Mouse (Mus musculus) large intestine, adult 2 months (tissue): ENCODE data around the gene H2al1i. TPM values are rescaled to one million over a fixed set of nuclear protein-coding genes. Genes with fewer than 3 reads are reported as not detected.
"Not testable (repeated sequence)": the region's sequence is repeated elsewhere in the genome, so short reads cannot be mapped to it uniquely, and the experiment has no call there.

Experiments used
- DNase-seq: peaks from one replicate; pipeline ENCODE4 v3.0.0-alpha.2; 2012; ENCODE audit warnings: low read depth, low spot score
- WGBS: fragments of 180-500 bp; shearing (Covaris S2); methylation state at CpG from one replicate; pipeline ENCODE4 v1.1.7; 2018; 5-methylcytosine and 5-hydroxymethylcytosine counted together
- polyA plus RNA-seq: library from polyadenylated mRNA; depleted of rRNA; stranded (reverse); fragments of >200 nt; gene quantifications from 2 replicates; pipeline ENCODE4 v1.2.3, GENCODE M21; 2012; rRNA removed

H2al1i gene
- polyA plus RNA-seq, result not detected in 2 replicates

DNA sequence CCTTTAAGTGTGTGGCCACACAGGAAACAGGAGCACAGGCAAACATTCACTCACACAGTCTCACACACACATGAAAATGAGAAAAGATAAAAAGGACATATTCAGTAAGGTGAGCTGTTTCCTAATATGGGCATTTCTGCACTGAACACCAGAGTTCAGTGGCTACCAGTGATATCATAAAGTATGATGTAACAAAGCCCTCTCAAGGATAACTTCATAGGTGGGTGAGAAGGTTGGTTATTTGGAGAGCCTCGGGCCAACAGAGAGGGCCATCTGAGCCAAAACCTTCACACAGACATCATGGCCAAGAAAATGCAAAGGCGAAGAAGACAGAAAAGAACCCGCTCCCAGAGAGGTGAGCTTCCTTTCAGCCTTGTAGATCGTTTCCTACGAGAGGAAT is at the start of gene H2al1i:
Gene H2al1i, plus strand, starts transcription at position 301 of the 400 bp plus-strand sequence.
- not testable (repeated sequence) for DNase-seq
- WGBS, result 100% methylated on average over 1 of the region's 5 CpGs

DNA sequence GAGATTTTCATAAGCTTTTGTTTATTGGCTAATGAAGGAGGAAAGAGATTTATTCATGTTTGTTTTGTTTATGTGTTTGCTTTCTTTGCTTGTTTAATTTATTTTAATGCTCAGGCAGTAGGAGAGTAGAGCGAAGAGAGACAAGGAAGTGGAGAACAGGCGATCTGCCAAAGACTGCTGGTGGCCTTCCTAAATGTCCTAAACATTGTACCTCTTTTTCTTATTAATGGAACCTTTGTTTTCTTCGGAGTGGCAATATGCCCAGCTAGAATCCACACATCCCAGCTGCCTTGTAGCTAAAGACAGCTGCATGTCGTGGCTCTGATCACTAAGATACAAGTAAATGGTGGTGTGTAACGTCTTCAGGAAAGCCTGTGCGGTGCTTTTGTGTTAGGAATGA is 47.4 kb upstream of the H2al1i start:
- DNase-seq, result no peak
- 41% methylated on average over 6 of the region's 6 CpGs for WGBS

DNA sequence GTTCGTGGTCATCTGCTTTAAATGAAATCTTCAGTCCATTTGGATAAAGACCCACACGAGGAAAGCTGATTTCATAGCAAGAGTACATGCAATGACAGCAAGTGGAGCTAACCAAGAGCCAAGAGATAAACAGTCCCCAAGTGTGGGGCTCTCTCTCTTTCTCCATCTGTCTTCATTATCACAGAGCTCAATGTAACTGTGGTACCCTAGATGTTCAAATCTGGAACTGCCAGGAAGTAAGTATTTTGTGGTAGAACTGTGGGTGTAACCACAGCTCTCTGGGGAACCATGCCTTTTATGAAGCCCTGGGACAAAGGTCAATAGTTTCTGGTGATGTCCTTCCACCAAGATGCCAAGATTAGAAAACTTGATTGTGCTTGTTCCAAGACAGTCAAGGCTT is 43.7 kb upstream of the H2al1i start:
- DNase-seq, result no peak
- 67% methylated on average over 2 of the region's 2 CpGs for WGBS

DNA sequence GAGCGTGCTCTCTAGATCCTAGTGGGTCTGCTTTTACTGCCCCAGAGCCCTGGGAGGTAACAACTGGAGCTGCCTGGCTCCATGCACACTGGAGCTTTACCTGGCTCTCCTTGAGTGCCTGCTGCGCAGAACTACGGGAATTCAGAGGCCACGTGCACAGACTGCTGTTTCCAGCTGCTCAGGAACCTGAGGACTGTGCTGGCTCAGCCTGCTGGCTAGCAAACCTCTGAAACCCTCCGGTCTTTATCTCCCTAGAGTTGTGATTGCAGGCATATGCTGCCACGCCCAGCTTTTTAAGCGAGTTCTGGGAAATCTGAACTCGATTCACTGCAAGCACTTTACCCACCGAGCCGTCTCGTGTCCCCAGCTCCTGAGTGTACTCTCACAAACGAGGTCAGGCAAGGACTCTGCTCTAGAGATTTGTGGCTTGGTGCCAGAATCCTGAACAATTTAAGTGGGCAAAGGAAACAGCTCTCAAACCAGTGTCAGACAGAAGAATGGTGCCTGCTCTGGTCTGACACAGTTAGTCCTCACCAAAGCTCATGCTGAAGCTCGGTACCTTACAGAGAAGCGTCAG is 36.1 kb upstream of the H2al1i start:
- DNase-seq, result no peak
- 29% methylated on average over 14 of the region's 14 CpGs for WGBS

DNA sequence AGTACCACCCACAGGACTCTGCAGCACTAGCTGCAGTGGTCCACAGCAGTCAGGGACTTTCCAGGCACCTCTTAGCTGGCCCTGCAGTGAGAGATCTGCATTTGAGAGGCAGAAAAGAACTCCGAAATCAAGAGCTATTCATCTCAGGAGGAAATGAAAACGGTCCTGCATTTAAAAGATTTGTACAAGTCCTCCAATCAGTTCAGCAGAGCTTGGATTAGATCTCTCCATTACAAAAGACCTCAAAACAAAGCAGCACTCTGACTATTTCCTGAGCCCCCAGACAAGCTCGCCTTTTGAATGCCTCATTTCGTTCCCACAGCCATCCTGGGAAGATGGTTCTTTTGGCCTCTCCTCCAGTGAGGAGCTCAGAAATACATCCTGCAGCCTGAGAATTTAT is 35.2 kb upstream of the H2al1i start:
- DNase-seq, result no peak
- WGBS, result 83% methylated on average over 4 of the region's 4 CpGs

DNA sequence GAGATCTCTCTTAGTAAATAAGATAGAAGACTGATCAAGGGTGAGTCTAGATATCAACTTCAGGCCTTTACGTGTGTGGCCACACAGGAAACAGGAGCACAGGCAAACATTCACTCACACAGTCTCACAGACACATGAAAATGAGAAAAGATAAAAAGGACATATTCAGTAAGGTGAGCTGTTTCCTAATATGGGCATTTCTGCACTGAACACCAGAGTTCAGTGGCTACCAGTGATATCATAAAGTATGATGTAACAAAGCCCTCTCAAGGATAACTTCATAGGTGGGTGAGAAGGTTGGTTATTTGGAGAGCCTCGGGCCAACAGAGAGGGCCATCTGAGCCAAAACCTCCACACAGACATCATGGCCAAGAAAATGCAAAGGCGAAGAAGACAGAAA is 25.5 kb upstream of the H2al1i start, which contains the start of gene H2al1a:
Gene H2al1a, plus strand, starts transcription at position 301 of the 400 bp plus-strand sequence.
- no CpG with 5 or more reads among the region's 3 CpGs for WGBS
- not testable (repeated sequence) for DNase-seq

DNA sequence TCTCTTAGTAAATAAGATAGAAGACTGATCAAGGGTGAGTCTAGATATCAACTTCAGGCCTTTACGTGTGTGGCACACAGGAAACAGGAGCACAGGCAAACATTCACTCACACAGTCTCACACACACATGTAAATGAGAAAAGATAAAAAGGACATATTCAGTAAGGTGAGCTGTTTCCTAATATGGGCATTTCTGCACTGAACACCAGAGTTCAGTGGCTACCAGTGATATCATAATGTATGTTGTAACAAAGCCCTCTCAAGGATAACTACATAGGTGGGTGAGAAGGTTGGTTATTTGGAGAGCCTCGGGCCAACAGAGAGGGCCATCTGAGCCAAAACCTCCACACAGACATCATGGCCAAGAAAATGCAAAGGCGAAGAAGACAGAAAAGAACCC is 22.3 kb upstream of the H2al1i start, which contains the start of gene H2al1b:
Gene H2al1b, plus strand, starts transcription at position 301 of the 400 bp plus-strand sequence.
- 91% methylated on average over 1 of the region's 3 CpGs for WGBS
- not testable (repeated sequence) for DNase-seq

DNA sequence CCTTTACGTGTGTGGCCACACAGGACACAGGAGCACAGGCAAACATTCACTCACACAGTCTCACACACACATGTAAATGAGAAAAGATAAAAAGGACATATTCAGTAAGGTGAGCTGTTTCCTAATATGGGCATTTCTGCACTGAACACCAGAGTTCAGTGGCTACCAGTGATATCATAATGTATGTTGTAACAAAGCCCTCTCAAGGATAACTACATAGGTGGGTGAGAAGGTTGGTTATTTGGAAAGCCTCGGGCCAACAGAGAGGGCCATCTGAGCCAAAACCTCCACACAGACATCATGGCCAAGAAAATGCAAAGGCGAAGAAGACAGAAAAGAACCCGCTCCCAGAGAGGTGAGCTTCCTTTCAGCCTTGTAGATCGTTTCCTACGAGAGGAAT is 19.1 kb upstream of the H2al1i start, which contains the start of gene H2al1c:
Gene H2al1c, plus strand, starts transcription at position 301 of the 400 bp plus-strand sequence.
- WGBS, result 86% methylated on average over 1 of the region's 6 CpGs
- not testable (repeated sequence) for DNase-seq

DNA sequence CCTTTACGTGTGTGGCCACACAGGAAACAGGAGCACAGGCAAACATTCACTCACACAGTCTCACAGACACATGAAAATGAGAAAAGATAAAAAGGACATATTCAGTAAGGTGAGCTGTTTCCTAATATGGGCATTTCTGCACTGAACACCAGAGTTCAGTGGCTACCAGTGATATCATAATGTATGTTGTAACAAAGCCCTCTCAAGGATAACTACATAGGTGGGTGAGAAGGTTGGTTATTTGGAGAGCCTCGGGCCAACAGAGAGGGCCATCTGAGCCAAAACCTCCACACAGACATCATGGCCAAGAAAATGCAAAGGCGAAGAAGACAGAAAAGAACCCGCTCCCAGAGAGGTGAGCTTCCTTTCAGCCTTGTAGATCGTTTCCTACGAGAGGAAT is 15.9 kb upstream of the H2al1i start, which contains the start of gene H2al1d:
Gene H2al1d, plus strand, starts transcription at position 301 of the 400 bp plus-strand sequence.
- DNase-seq, result not testable (repeated sequence)
- WGBS, result no CpG with 5 or more reads among the region's 6 CpGs

DNA sequence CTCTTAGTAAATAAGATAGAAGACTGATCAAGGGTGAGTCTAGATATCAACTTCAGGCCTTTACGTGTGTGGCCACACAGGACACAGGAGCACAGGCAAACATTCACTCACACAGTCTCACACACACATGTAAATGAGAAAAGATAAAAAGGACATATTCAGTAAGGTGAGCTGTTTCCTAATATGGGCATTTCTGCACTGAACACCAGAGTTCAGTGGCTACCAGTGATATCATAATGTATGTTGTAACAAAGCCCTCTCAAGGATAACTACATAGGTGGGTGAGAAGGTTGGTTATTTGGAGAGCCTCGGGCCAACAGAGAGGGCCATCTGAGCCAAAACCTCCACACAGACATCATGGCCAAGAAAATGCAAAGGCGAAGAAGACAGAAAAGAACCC is 12.8 kb upstream of the H2al1i start, which contains the start of gene H2al1e:
Gene H2al1e, plus strand, starts transcription at position 301 of the 400 bp plus-strand sequence.
- DNase-seq, result not testable (repeated sequence)
- WGBS, result no CpG with 5 or more reads among the region's 3 CpGs

DNA sequence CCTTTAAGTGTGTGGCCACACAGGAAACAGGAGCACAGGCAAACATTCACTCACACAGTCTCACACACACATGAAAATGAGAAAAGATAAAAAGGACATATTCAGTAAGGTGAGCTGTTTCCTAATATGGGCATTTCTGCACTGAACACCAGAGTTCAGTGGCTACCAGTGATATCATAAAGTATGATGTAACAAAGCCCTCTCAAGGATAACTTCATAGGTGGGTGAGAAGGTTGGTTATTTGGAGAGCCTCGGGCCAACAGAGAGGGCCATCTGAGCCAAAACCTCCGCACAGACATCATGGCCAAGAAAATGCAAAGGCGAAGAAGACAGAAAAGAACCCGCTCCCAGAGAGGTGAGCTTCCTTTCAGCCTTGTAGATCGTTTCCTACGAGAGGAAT is 9.6 kb upstream of the H2al1i start, which contains the start of gene H2al1f:
Gene H2al1f, plus strand, starts transcription at position 301 of the 400 bp plus-strand sequence.
- WGBS, result no CpG with 5 or more reads among the region's 6 CpGs
- DNase-seq, result not testable (repeated sequence)

DNA sequence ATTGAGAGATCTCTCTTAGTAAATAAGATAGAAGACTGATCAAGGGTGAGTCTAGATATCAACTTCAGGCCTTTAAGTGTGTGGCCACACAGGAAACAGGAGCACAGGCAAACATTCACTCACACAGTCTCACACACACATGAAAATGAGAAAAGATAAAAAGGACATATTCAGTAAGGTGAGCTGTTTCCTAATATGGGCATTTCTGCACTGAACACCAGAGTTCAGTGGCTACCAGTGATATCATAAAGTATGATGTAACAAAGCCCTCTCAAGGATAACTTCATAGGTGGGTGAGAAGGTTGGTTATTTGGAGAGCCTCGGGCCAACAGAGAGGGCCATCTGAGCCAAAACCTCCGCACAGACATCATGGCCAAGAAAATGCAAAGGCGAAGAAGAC is 6.5 kb upstream of the H2al1i start, which contains the start of gene H2al1g:
Gene H2al1g, plus strand, starts transcription at position 301 of the 400 bp plus-strand sequence.
- DNase-seq, result not testable (repeated sequence)
- WGBS, result no CpG with 5 or more reads among the region's 3 CpGs

DNA sequence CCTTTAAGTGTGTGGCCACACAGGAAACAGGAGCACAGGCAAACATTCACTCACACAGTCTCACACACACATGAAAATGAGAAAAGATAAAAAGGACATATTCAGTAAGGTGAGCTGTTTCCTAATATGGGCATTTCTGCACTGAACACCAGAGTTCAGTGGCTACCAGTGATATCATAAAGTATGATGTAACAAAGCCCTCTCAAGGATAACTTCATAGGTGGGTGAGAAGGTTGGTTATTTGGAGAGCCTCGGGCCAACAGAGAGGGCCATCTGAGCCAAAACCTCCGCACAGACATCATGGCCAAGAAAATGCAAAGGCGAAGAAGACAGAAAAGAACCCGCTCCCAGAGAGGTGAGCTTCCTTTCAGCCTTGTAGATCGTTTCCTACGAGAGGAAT is 3.3 kb upstream of the H2al1i start, which contains the start of gene H2al1h:
Gene H2al1h, plus strand, starts transcription at position 301 of the 400 bp plus-strand sequence.
- DNase-seq, result not testable (repeated sequence)
- no CpG with 5 or more reads among the region's 6 CpGs for WGBS

DNA sequence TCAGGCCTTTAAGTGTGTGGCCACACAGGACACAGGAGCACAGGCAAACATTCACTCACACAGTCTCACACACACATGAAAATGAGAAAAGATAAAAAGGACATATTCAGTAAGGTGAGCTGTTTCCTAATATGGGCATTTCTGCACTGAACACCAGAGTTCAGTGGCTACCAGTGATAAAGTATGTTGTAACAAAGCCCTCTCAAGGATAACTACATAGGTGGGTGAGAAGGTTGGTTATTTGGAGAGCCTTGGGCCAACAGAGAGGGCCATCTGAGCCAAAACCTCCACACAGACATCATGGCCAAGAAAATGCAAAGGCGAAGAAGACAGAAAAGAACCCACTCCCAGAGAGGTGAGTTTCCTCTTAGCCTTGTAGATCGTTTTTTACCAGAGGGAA is 3.1 kb downstream of the H2al1i start, which contains the start of gene H2al1j:
Gene H2al1j, plus strand, starts transcription at position 301 of the 400 bp plus-strand sequence.
- WGBS, result 95% methylated on average over 2 of the region's 2 CpGs
- not testable (repeated sequence) for DNase-seq

DNA sequence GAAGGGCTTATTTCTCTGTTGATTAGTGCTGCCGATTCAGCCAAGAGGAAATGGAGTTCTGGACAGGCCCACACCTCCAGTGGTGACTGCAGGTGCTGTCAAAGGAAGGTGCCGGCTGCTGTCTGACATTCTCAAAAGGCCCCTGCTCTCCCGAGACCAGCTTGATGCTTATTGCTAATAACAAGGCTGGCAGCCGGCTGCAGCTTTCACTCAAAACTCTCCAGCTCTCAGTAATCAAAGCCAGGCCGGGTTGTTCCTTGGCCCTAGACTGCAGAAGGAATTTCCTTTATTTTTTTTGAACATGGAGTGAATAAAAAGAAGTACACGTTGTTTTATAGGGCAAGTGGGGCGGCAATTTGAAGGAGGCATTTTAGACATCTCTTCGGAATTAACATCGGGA is 21.3 kb downstream of the H2al1i start:
- DNase-seq, result no peak
- WGBS, result 75% methylated on average over 9 of the region's 9 CpGs

DNA sequence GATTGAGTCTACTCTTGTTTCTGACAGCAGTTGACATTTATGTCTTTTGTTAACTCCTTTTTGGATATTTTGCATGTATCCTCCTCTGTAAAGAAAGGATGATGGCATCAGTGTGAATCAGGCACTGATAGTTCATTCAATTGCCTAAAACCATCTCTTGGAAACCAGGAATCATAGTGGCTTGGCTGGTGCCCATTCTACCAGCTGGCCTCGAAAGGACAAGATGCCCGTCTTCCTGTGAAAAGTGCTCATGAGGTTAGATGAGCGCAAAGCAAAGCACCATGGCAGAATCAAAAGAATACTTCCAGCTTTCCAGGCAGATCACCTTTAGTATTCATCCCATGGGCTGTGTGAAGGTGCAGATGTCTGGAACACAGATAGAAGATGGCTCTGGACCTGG is 22.3 kb downstream of the H2al1i start:
- WGBS, result 92% methylated on average over 3 of the region's 3 CpGs
- DNase-seq, result no peak

DNA sequence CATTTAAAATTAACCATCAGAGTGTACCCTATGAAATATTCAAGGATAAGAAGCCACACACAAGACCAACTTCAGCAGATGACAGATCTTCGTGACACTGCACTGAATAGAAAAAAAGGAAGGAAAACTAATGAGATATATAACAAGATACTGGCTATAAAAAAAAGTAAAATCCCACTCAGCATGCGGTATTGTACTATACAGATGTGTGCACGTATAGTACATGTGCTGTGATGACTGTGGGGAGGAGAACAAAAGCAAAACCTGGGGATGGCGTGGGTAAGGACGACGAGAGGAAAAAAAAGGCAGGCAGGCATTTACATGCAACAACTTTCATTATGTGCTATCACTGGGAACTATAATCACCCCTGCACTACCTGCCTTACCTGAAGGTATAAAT is 36.4 kb downstream of the H2al1i start:
- DNase-seq, result no peak
- WGBS, result 82% methylated on average over 6 of the region's 6 CpGs

DNA sequence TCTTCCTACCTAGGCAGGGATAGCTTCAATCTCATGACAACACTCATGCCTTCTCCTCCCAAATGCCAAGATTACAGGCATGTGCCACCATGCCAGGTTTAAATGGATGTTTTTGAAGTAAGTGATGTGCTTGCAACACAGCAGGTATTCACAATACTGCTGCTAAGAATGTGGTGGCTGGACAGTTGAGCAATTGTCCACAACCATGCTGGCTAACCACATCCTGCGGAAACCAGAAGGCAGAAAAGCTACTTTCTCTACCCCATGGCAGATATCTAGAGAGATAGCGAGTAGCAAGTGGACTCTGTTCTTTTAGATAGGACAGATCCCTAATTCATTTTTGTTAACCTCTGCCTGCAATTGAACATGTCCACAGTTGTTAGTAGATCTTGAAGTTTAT is 36.8 kb downstream of the H2al1i start:
- WGBS, result 82% methylated on average over 2 of the region's 2 CpGs
- DNase-seq, result no peak

DNA sequence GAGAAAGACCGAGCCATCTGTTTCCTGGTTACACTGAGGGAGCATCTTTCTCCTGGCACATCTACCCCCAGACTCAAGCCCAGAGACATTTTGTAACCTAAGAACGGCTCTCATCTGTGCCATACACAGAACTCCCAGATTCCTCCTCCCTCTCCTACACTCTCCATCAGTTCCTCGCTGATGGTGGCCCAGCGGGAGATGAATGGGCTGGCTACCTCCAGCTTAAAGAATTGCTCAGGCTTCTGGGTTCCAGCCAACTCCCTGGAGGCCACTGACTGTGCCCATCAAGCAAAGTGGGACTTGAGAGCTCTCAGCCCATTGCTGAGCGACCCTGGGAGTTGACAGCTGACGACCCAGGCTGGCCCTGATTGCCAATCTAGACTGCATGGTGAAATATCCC is 39.4 kb downstream of the H2al1i start:
- no peak for DNase-seq
- WGBS, result 84% methylated on average over 6 of the region's 6 CpGs

DNA sequence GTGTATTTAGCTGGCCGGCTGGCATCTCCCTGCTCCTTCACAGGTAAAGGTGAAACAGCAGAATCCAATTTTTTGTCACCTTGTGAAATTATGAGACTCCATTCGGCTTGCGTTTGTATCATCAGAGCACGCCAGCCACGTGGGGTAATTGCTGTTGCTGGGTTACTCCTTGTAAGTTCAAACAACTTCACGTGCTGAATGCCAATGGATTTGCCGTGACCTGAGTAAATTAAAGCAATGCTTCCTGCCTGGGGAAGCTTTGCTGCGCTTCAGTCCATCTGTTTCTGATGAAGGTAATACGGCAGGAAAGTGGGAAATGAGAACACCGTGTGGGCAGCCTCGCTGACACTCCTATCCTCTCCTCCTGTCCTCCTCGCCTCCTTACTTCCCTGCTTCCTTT is 40.7 kb downstream of the H2al1i start:
- DNase-seq, result no peak
- 54% methylated on average over 12 of the region's 12 CpGs for WGBS
